Mouse (Mus musculus) heart, embryonic 11.5 days (tissue): ENCODE results near the gene AY074887. TPM values are rescaled to one million over a fixed set of nuclear protein-coding genes. Genes with fewer than 3 reads are reported as not detected.
A peak's percentile ranks its signal among the peaks of the same experiment; 100 is the strongest.
"Not testable (repeated sequence)": the region's sequence is repeated elsewhere in the genome, so short reads cannot be mapped to it uniquely, and the experiment has no call there.

Experiments
- ATAC-seq: fragments of 200-750 bp; cut with Nextera tagmentation; replicated peaks from 2 replicates; pipeline ENCODE4 v1.8.0; 2017; ENCODE audit warnings: moderate library complexity; ENCODE audit not compliant: insufficient number of reproducible peaks, low FRiP score, low TSS enrichment
- H3K27ac ChIP-seq: fragments of 300-500 bp; sonication (generic); 2 replicates; pipeline ENCODE4 v1.5.1; 2014; ENCODE audit warnings: mild to moderate bottlenecking, low read depth, low read length
- H3K27me3 ChIP-seq: fragments of 300-500 bp; sonication (generic); 2 replicates; pipeline ENCODE4 v1.6.1; 2014; ENCODE audit warnings: mild to moderate bottlenecking, low read length, mixed read lengths; ENCODE audit not compliant: control insufficient read depth, insufficient read depth
- H3K36me3 ChIP-seq: fragments of 300-500 bp; sonication (generic); 2 replicates; pipeline ENCODE4 v1.6.1; 2014; ENCODE audit warnings: mild to moderate bottlenecking, low read length, moderate library complexity, mixed read lengths; ENCODE audit not compliant: control insufficient read depth, insufficient read depth
- H3K4me1 ChIP-seq: fragments of 300-500 bp; sonication (generic); 2 replicates; pipeline ENCODE4 v1.6.1; 2014; ENCODE audit warnings: low read length; ENCODE audit not compliant: control insufficient read depth, insufficient read depth
- H3K4me2 ChIP-seq: fragments of 300-500 bp; sonication (generic); 2 replicates; pipeline ENCODE4 v1.6.1; 2014; ENCODE audit warnings: mild to moderate bottlenecking, moderate library complexity
- H3K4me3 ChIP-seq: fragments of 300-500 bp; sonication (generic); 2 replicates; pipeline ENCODE4 v1.5.1; 2014; ENCODE audit warnings: low read depth, low read length
- H3K9ac ChIP-seq: fragments of 300-500 bp; sonication (generic); 2 replicates; pipeline ENCODE4 v1.6.1; 2014; ENCODE audit warnings: mild to moderate bottlenecking, low read depth, low read length, moderate library complexity
- H3K9me3 ChIP-seq: fragments of 300-500 bp; sonication (generic); replicated peaks from 2 replicates; pipeline ENCODE4 v1.6.1; 2016; ENCODE audit warnings: low read length; ENCODE audit not compliant: control insufficient read depth
- WGBS: fragments of 180-500 bp; shearing (Covaris S2); extraction: QIAGEN DNeasy Blood & Tissue Kit; methylation state at CpG from one replicate; pipeline ENCODE4 v1.1.7; 2014; ENCODE audit not compliant: insufficient replicate concordance; 5-methylcytosine and 5-hydroxymethylcytosine counted together
- polyA plus RNA-seq: library from polyadenylated mRNA; unstranded; fragments of >200 nt; fragmentation: Nextera tagmentation; extraction: Ambion mirVana; gene quantifications from 2 replicates; pipeline ENCODE4 v1.2.1, GENCODE M21; 2014

The AY074887 gene
- polyA plus RNA-seq, 1 experiment from 2014 or later: 0.79 TPM

- Histone ChIP-seq H3K9me3 (no peaks in the 10 kb centered on the region), H3K4me3 (no peak overlapping the region), H3K36me3 (peaks cover 8% of the 10 kb centered on the region), H3K27me3 (no peaks in the 10 kb centered on the region), H3K9ac (no peak overlapping the region), H3K4me1 (no peaks in the 10 kb centered on the region), H3K4me2 (no peak overlapping the region), H3K27ac (no peak overlapping the region)
- ATAC-seq: no peak
Measured at GRCm38 (mm10) chr9:54963669-54964068, 12.9 kb upstream of the AY074887 start.

DNA sequence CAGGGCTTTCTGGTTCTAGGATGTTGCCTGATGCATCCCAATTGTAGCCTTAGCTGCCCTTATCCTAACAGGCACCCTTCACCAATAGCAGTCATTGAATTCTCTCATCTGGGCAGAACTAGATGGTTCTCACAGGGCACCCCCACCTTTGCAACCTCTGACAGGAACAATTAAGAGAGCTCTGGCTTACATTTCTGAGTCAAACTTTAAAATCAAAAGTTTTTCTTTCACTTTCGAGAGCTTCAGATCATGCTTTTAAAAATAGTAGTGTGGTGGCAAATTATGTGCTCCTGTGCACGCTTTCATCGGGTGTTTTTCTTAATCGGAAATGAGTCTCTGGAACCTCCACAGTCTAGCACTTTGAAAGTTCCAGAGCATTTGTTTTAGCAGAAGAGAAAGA lies 10.3 kb upstream of the AY074887 start:
- no peak overlapping the region for H3K4me2 ChIP-seq
- H3K9me3 ChIP-seq: no peaks in the 10 kb centered on the region
- no peak overlapping the region for H3K9ac ChIP-seq
- WGBS: 92% methylated on average over 4 of the region's 4 CpGs
- no peaks in the 10 kb centered on the region for H3K27me3 ChIP-seq
- no peaks in the 10 kb centered on the region for H3K4me1 ChIP-seq
- H3K36me3 ChIP-seq: peaks cover 10% of the 10 kb centered on the region
- no peak overlapping the region for H3K4me3 ChIP-seq
- no peak for ATAC-seq
- no peak overlapping the region for H3K27ac ChIP-seq

DNA sequence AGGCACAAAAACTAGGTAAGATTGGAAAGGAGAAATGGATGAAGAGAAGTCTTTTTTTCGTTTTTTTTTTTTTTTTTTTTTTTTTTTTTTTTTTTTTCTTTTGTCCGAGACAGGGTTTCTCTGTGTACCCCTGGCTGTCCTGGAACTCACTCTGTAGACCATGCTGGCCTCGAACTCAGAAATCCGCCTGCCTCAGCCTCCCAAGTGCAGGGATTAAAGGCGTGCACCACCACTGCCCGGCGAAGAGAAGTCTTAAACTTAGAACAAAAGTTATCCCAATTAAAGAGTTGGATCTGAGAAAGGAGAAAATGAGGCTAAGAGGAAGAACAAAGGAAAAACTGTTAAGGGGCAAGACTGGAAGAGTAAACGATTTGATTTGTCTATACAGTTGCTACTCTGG lies 636 bp downstream of the AY074887 start:
- not testable (repeated sequence) for H3K27me3 ChIP-seq, H3K9me3 ChIP-seq, H3K27ac ChIP-seq, H3K4me1 ChIP-seq, H3K36me3 ChIP-seq, ATAC-seq
- Histone ChIP-seq H3K4me3 (peak overlapping the region; percentile 92), H3K4me2 (peak overlapping the region; percentile 82), H3K9ac (peak overlapping the region; percentile 87)
- 51% methylated on average over 8 of the region's 8 CpGs for WGBS

GRCm38 (mm10) chr9:54949465-54949864 lies 1.3 kb downstream of the AY074887 start:
- Histone ChIP-seq H3K9me3 (no peaks in the 10 kb centered on the region), H3K4me2 (no peak overlapping the region), H3K36me3 (0 out of 2 replicates have a peak, but pooled peaks cover 3% of the 10 kb centered on the region), H3K4me1 (peaks cover 6% of the 10 kb centered on the region; the same call in 1 of the 2 replicates), H3K27ac (no peak overlapping the region), H3K27me3 (no peaks in the 10 kb centered on the region), H3K9ac (no peak overlapping the region), H3K4me3 (no peak overlapping the region)
- no peak for ATAC-seq

- Histone ChIP-seq H3K27ac (no peak overlapping the region), H3K36me3 (no peaks in the 10 kb centered on the region), H3K27me3 (no peaks in the 10 kb centered on the region), H3K4me1 (no peaks in the 10 kb centered on the region), H3K9me3 (no peaks in the 10 kb centered on the region), H3K9ac (no peak overlapping the region), H3K4me3 (no peak overlapping the region), H3K4me2 (no peak overlapping the region)
- ATAC-seq: no peak
- 68% methylated on average over 16 of the region's 16 CpGs for WGBS
Measured at GRCm38 (mm10) chr9:54946256-54946655, 4.5 kb downstream of the AY074887 start.

- H3K9me3 ChIP-seq: no peaks in the 10 kb centered on the region
- no peaks in the 10 kb centered on the region for H3K27me3 ChIP-seq
- no peak overlapping the region for H3K9ac ChIP-seq
- no peak for ATAC-seq
- 59% methylated on average over 2 of the region's 2 CpGs for WGBS
- no peak overlapping the region for H3K4me3 ChIP-seq
- no peaks in the 10 kb centered on the region for H3K36me3 ChIP-seq
- no peaks in the 10 kb centered on the region for H3K4me1 ChIP-seq
- no peak overlapping the region for H3K27ac ChIP-seq
- no peak overlapping the region for H3K4me2 ChIP-seq
Measured at GRCm38 (mm10) chr9:54944467-54944866, 6.3 kb downstream of the AY074887 start.

DNA sequence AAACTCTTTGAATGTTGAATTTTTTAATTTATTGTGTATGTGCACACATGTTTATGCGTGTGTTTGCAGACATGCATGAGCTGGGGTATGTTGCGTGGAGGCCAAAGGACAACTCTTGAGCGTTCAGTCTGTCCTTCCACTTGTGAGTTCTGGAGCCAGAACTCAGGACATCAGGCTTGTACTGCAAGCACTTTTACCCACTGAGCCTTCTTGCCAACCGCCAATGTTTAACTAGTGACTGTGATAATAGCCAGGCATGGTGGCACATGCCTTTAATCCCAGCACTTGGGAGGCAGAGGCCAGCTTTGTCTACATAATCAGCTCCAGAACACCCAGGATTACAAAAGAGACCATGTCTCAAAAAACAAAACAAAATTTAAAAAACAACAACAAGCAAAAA lies 8.7 kb downstream of the AY074887 start:
- no peaks in the 10 kb centered on the region for H3K36me3 ChIP-seq
- 87% methylated on average over 4 of the region's 4 CpGs for WGBS
- no peak overlapping the region for H3K9ac ChIP-seq
- no peak overlapping the region for H3K27ac ChIP-seq
- H3K9me3 ChIP-seq: no peaks in the 10 kb centered on the region
- no peaks in the 10 kb centered on the region for H3K27me3 ChIP-seq
- H3K4me1 ChIP-seq: no peaks in the 10 kb centered on the region
- ATAC-seq: no peak
- no peak overlapping the region for H3K4me3 ChIP-seq
- H3K4me2 ChIP-seq: no peak overlapping the region

GRCm38 (mm10) chr9:54932379-54932778 lies 18.4 kb downstream of the AY074887 start:
- Histone ChIP-seq H3K9ac (no peak overlapping the region), H3K27me3 (no peaks in the 10 kb centered on the region), H3K4me3 (no peak overlapping the region), H3K4me2 (no peak overlapping the region), H3K4me1 (no peaks in the 10 kb centered on the region), H3K27ac (no peak overlapping the region), H3K36me3 (no peaks in the 10 kb centered on the region), H3K9me3 (no peaks in the 10 kb centered on the region)
- 61% methylated on average over 2 of the region's 2 CpGs for WGBS
- ATAC-seq: no peak

DNA sequence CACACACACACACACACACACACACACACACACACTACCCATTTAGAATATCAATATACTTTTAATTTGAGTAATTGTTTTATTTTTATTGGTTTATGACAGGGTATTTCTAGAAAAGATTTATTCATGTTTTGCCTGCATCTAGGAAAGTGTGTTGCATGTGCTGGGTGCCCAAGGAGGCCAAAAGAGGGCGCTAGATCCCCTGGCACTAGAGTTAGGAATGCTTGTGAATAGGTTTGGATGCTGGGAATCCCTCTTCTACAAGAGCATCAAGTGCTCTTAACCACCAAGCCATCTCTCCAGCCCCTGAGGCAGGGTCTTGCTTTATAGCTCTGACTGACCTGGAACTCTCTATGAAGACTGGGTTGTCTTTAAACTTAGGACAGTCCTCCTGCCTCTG lies 19.0 kb downstream of the AY074887 start:
- ATAC-seq: no peak
- H3K4me1 ChIP-seq: no peaks in the 10 kb centered on the region
- no peak overlapping the region for H3K4me2 ChIP-seq
- no peaks in the 10 kb centered on the region for H3K9me3 ChIP-seq
- no peak overlapping the region for H3K9ac ChIP-seq
- H3K4me3 ChIP-seq: no peak overlapping the region
- no peaks in the 10 kb centered on the region for H3K27me3 ChIP-seq
- WGBS: 11% methylated on average over 1 of the region's 1 CpGs
- no peaks in the 10 kb centered on the region for H3K36me3 ChIP-seq
- no peak overlapping the region for H3K27ac ChIP-seq
